Mouse (Mus musculus) frontal cortex, adult 2 months (tissue): Measurements from ENCODE around the gene Slc45a2. TPM values are rescaled to one million over a fixed set of nuclear protein-coding genes. Genes with fewer than 3 reads are reported as not detected.

Experiments used
- DNase-seq, 2 experiments: peaks; one replicate each; pipeline ENCODE4 v3.0.0; 2022; ENCODE audit warnings: low spot score in 1 of 2; ENCODE audit errors: extremely low spot score in 1 of 2
- polyA plus RNA-seq: library from polyadenylated mRNA; depleted of rRNA; stranded (reverse); fragments of >200 nt; gene quantifications from 2 replicates; pipeline ENCODE4 v1.2.3, GENCODE M21; 2012; rRNA removed

Gene Slc45a2
- 0.04 and 0.06 TPM in 2 replicates for polyA plus RNA-seq

GRCm38 (mm10) chr15:11000421-11000820 lies at the start of gene Slc45a2:
Slc45a2 (plus strand) TSS chr15:11000721.
- no peak for DNase-seq

- DNase-seq = no peak
Observed at GRCm38 (mm10) chr15:10951951-10952759, 48.4 kb upstream of the Slc45a2 start, which contains the start of gene C1qtnf3. C1qtnf3 (plus strand) TSS chr15:10952332.

- no peak for DNase-seq
Observed at GRCm38 (mm10) chr15:10952760-10953305, 47.7 kb upstream of the Slc45a2 start.

- DNase-seq = no peak
Observed at GRCm38 (mm10) chr15:10953465-10953864, 47.1 kb upstream of the Slc45a2 start.

- no peak for DNase-seq
Observed at GRCm38 (mm10) chr15:10954381-10955016, 46.0 kb upstream of the Slc45a2 start.

- no peak for DNase-seq
Observed at GRCm38 (mm10) chr15:10955156-10955555, 45.4 kb upstream of the Slc45a2 start.

GRCm38 (mm10) chr15:10956706-10957105 lies 43.8 kb upstream of the Slc45a2 start:
- no peak for DNase-seq

- no peak for DNase-seq
Observed at GRCm38 (mm10) chr15:10959277-10960026, 41.1 kb upstream of the Slc45a2 start.

- DNase-seq = no peak
Observed at GRCm38 (mm10) chr15:10960267-10960666, 40.3 kb upstream of the Slc45a2 start.

GRCm38 (mm10) chr15:10962601-10963000 lies 37.9 kb upstream of the Slc45a2 start:
- DNase-seq = no peak

- DNase-seq = no peak
Observed at GRCm38 (mm10) chr15:10969439-10969838, 31.1 kb upstream of the Slc45a2 start.

GRCm38 (mm10) chr15:10970777-10971176 lies 29.7 kb upstream of the Slc45a2 start:
- DNase-seq = no peak

- DNase-seq = no peak
Observed at GRCm38 (mm10) chr15:10977151-10977550, 23.4 kb upstream of the Slc45a2 start.

GRCm38 (mm10) chr15:10980712-10981111 lies 19.8 kb upstream of the Slc45a2 start:
- no peak for DNase-seq

GRCm38 (mm10) chr15:10981377-10982063 lies 19.0 kb upstream of the Slc45a2 start, which contains the start of gene Amacr:
Amacr (plus strand) TSS chr15:10981756.
- DNase-seq = peak; percentile 80 to 90

GRCm38 (mm10) chr15:10982064-10982435 lies 18.5 kb upstream of the Slc45a2 start:
- no peak for DNase-seq

GRCm38 (mm10) chr15:10985756-10986155 lies 14.8 kb upstream of the Slc45a2 start:
- DNase-seq = no peak

- DNase-seq = peak in 1 of 2 experiments; percentile 29
Observed at GRCm38 (mm10) chr15:10986477-10986876, 14.0 kb upstream of the Slc45a2 start.

GRCm38 (mm10) chr15:10990411-10990810 lies 10.1 kb upstream of the Slc45a2 start:
- no peak for DNase-seq

- peak in 1 of 2 experiments; percentile 23 for DNase-seq
Observed at GRCm38 (mm10) chr15:10991566-10991965, 9.0 kb upstream of the Slc45a2 start.
